Mouse (Mus musculus) heart, postnatal 36 days (tissue): ENCODE results near the gene Ppfibp1. TPM values are rescaled to one million over a fixed set of nuclear protein-coding genes. Genes with fewer than 3 reads are reported as not detected.

Experiments used
- DNase-seq, 2 experiments: peaks; one replicate each; pipeline ENCODE4 v3.0.0; 2021 to 2022
- intact Hi-C: fragments of 180-260 bp; cut with DNase I; formaldehyde crosslinking; loops from one replicate; pipeline ENCODE4 v1.15.1; 2025
- total RNA-seq, 2 experiments: library from RNA; stranded (reverse); gene quantifications; 2 replicates each; pipeline ENCODE4 v1.2.3; 2021

Ppfibp1 gene
- total RNA-seq, 2 experiments from 2014 or later: 111 to 115 TPM

DNA sequence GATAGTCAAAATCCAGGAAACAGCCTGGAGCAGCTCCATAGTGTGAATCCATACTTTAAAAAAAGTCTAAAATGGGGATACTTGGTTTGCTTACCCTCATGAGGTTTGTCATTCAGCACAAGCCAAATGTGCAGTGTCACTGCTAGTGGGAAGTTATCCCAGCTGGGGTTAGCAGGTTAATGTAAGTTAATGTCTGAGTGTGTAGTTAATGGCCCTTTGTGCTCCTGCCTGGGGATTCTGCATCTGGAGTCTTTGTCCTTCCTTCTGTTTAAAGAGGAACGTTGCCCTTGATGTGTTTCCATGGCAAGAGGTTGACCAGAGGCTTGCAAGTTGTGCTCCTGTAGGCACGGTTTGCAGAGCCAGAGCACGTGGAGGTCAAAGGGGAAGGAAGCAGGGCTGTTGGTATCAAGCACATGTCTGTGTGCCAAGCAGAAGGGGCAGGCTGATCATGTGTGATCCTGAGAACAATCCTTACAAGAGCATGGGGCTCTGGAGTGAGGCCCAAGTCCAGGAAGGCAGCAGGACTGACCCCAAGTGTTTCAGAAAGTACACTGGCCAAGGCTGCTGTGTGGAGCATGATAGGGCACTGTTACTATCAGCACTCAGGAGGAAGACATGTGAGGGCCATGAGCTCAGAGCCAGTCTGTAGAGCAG lies 24.7 kb downstream of the Ppfibp1 start:
- DNase-seq: peak in 1 of 2 experiments; percentile 42
- intact Hi-C loops: loop anchor here (1.0 to 5.0 kb wide), 2 partner anchors 23 to 34 kb away; no protein-coding TSS in a partner anchor

DNA sequence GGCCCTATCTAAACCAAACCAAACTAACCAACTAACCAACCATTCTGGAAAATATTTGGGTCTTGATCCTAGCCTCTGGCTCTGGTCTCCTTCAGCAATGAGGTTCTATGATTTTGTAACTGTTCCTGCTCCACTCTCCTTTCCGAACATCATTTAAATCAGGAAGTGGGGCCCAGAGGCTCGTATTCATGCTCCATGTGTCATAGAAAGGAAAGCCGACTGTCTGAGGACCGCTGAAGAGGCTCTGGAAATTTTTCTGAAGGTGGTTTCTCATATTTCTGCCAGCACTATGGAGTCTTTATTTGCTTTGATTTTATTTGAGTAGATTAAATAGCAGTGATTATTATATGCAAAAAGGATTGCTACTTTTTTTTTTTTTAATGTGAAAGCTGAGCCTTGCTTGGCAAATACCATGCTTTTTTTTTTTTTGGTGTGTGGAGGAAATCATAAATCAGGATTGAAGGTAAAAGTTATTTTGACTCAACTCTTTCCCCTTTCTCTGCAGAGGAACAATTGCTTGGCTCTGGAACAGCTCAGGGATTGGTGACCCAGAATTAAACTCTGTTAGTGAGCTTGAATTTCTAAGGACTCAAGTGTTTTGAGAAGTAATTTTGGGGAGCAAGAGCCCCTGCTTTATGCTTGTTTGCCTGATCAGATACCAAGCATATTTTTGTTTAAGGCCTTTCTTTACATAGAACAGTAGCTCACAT lies 25.4 kb downstream of the Ppfibp1 start:
- DNase-seq: no peak
- intact Hi-C loops: loop anchor here (5.0 kb wide), 1 partner anchor 34 kb away; no protein-coding TSS in a partner anchor

DNA sequence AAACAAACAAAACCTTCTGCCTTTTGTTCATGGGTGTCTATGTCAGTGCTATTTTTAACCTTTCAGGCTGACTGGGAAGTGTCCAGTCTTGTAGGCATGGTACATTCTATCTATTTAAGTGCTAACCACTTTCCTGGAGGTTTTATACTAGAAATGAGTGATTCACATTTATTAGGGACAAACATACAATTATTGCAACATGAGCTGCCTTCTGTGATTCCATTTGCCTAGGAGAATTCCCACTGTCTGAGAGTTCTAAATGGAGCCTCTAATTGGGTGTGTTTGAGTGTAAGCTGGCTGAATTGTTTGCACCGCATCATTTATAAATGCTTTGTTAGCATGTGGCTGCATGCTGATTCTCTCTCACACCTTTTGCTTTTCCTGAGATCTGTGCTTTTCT lies 27.5 kb downstream of the Ppfibp1 start:
- DNase-seq: no peak
- intact Hi-C loops: no loop called here

DNA sequence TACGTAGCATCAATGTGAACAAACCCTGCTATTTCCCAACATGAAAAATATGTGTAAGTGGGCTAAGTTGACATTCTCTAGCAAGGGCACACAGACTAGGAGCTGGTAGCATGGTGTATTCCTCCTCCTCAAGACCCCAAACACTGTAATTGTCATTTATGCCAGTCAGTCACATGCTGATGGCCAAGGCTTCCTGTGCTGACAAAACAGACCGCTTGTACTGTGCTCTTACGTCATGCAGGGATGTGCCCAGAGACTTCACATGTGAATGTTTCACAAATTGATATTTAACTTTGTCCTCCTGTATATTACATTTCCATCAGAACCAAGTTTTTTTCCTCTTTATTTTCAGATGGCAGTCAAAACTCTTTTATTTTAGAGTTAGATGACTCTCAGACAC lies 29.1 kb downstream of the Ppfibp1 start:
- DNase-seq: no peak

DNA sequence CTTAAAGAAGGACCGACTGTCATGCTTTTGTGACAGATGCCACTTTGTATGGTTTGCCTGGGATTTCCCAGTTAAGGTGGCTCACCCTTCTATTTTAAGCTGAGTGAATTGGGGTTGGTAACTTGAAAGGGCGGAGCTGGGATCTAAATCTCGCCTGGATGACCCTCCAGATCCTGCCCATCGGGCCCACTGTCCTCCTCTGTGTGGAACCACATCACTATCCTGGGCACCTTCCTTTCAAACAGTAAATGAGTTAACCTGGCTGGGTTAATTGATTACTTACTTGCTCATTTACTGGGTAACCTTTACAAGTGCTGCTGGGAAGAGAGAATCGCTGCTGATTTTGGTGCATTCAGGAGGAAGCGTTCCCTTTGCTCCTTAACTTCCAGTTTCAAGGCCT lies 30.1 kb downstream of the Ppfibp1 start:
- intact Hi-C loops: no loop called here
- no peak for DNase-seq

More for the DNA sequence above, 29.1 kb downstream of the Ppfibp1 start:
- intact Hi-C loops: no loop called here

DNA sequence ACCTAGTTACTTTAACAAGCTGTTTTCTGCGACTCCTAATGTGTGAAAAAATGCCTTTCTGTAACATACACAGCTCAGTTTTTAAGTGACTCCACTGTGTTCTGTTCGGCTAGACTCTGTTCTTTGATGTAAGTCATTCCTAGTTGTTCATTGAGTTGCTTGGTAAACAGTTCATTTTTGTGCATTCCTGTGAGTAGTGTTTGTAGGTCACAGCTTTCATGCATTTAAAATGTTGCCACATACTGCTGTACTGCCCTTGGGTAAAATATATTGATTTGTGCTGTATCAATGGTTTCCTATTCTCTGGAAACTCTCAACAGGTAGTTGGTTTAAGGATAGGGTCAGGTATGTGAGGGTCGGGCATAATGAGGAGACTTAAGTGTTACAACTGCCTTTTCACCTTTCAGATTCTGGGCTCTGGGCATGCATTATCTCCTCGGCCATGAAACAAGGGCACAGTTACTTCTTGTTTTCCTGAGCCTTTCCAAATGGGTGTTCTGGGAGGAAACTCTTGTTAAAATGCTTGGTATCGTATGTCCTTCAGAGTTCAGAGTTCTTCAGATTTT lies 38.2 kb downstream of the Ppfibp1 start:
- no peak for DNase-seq
- intact Hi-C loops: no loop called here

DNA sequence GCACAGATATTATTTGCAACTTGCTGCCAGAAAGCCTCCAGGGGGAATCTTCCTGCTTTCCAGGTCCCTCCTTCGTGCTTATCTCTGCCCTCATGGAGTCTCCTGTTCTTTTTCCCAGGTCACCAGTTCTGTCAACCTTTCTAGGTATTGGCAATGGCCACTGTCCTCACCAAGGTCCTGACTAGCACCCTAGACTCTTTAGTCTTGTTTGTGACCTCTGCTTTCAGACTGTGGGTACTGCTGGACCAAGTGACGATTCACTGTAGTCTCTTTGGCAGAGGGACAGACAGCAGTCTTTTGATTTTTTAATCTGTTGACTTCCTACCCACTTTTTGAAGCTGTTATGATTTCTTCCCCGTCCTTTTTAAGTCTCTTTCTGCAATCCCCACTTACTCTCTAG lies 39.8 kb downstream of the Ppfibp1 start:
- no peak for DNase-seq
- intact Hi-C loops: no loop called here

DNA sequence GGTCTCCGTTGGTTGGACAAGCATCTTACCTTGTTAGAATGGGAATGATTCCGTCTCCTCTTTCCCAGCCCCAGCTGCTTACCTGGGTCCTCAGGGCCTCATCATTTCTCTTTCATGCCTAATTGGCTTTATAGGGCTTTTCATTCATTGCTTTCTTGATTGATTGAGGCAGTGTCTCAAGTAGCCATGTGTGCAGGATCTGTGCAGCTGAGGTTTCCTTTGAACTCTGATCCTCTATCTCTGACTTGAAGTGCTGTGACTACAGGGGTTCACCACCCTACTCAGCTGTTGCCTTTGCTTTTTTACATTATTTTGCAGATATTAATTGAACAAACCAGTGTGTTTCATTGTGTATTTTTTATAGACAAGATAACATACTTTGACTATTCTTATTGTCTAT lies 40.7 kb downstream of the Ppfibp1 start:
- intact Hi-C loops: no loop called here
- no peak for DNase-seq

DNA sequence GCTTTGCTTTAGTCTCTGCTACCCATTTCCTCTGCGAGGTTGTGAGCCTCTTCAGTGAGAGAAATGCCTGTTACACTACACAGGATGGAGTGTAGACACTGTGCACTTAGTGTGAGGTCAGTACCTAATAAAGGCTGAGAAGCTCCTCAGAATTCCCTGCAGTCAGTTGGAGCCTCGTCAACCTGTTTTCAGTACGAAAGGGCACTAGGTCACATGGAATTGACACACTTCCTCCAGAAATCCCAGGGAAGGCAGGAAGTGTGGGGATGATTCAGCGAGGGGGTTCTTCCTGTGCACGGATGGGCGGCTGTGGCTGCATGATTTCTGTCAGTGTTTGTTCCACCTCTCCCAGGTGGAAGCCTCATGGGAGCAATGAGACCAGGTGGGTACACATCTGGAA lies 44.8 kb downstream of the Ppfibp1 start:
- intact Hi-C loops: loop anchor here (5.0 kb wide), 1 partner anchor 46 kb away; the partner anchor contains the start of gene Ppfibp1
- peak in 1 of 2 experiments; percentile 30 for DNase-seq

DNA sequence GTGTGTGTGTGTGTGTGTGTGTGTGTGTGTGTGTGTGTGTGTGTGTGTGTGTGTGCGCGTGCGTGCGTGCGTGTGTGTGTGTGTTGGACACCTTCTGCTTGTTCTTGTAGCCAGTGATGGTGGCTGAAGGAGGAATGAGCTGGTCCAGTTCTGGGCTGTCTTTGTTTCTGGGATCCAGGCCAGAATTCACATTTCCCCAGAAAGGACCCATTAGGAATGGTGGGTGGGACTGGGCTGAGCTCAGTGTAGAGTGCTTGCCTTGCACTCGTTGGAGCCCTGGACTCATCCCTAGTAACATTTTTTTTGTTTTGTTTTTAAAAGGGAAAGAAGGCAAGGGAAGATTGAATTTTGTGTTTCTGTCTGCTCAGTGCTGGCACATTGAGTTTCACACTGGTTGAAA lies 47.7 kb downstream of the Ppfibp1 start:
- DNase-seq: peak in 1 of 2 experiments; percentile 22
- intact Hi-C loops: no loop called here

DNA sequence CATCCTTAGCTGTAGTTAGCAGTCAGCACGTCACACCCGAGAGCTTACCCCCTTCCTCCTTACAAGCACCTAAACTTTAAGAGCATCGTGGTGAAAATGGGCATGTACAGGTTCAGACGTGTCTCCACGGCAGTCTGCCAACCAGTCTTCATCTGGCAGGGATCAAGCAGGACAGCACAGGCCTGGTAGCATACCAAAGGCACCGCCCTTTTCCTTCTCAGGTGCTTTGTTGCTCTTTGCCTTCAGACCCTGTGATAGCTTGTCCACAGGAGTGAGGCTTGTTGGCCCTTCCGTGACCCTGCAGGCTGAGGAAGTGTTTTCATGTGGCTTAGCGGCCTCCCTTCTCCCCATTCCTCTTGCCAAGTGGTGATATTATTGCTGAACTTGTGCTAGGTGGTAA lies 50.7 kb downstream of the Ppfibp1 start:
- intact Hi-C loops: no loop called here
- DNase-seq: no peak

DNA sequence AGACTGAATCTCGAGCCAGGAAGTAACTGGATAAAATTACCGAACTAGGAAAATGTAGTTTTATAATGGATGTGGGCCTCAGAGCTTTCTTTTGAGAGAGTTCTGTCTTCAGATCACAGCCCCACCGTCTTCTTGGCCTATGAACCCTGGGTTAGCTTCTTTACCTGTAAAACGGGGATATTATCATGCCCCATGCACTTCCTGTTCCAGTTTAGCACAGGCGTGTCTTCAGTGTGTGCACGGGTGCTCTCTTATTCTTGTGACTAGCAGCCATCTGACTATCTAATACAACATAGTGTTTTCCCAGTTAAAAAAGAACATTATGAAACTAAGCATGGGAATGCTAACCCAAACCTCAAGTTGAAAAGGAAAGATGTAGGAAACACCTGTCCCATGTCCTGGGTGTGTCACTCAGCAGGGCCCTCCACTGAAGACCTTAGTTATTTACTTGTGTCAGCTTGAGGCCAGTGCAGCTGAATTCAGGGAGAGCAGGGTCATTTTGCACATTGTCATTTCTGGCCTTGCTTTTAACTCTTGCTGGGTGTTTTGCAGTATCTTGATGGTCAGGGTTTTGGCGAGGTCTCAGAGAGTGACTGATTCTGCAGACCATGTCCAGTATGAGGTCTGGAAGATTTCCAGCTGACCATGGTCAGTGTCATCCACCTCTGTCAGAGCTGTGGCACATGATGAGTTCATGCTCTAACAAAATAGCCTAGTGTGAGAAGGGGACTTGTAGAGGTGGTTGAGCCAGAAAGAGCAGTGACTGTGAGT lies 53.4 kb downstream of the Ppfibp1 start:
- DNase-seq: no peak
- intact Hi-C loops: no loop called here

DNA sequence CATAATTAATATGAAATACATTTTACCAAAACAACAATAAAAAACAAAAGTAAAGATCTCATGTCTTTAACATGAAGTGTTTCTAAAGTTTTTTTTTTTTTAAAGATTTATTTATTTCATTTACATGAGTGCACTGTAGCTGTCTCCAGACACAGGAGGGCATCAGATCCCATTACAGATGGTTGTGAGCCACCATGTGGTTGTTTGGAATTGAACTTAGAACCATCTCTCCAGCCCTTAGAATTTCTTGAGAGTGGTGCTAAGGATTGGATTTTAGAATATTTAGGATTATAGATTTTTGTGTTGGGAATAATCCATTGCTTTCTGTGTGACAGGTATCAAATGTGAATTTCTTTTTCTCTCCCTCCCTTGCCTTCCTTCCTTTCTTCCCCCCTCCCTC lies 55.7 kb downstream of the Ppfibp1 start:
- no peak for DNase-seq
- intact Hi-C loops: no loop called here

DNA sequence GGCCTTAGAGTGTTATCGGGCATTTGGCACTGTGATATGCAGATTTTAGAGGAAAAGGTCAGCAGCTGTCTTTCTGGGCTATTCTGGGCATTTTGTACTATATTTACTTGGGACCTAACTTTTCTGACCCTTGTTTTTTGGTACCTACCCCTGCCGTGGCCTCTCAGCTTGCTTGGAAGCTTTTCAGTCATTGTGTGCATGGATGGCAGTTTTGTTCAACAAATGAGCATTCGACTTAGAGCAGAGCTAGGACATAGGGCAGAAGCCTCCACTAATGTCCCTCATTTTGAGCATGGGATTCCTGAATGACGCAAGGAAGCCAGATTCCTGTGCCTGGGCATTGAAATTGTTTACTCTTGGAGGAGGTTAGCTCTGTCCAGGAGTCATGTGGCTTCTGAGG lies 56.5 kb downstream of the Ppfibp1 start:
- no peak for DNase-seq
- intact Hi-C loops: loop anchor here (5.0 kb wide), 1 partner anchor 33 kb away; no protein-coding TSS in a partner anchor

DNA sequence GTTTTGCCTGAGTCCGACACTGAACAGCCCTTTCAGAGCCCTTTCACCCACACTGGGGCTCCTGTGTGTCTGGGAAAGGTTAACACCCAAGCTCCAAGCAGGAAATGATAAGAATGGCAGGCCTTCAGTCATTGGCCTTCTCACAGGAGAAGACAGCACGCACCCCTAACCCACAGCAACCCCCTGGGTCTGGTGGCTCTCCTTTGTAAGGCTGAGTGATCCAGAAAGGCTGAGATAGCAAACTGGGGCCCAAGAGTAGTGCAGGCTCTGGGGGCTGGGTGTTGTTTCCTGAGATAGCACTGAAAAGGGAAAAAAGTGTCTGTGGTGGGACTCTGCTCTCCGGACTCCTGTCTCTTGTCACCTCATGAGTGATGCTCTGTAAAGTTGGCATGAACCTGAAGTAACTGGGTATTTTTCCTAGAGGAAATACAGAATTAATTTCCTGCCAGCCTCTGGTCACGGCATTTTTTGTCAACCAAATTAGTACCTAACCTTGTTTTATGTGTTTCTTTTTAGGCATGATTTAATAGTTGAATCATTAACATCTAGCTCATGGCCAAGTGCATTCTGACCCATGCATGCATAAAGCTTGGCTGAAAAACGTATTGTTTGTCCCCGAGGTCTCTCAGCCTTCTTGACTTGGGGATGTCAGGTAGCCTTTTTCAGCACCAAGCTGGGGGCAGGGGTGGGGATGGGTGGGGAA lies 58.2 kb downstream of the Ppfibp1 start:
- intact Hi-C loops: loop anchor here (5.0 kb wide), 1 partner anchor 34 kb away; no protein-coding TSS in a partner anchor
- DNase-seq: no peak

DNA sequence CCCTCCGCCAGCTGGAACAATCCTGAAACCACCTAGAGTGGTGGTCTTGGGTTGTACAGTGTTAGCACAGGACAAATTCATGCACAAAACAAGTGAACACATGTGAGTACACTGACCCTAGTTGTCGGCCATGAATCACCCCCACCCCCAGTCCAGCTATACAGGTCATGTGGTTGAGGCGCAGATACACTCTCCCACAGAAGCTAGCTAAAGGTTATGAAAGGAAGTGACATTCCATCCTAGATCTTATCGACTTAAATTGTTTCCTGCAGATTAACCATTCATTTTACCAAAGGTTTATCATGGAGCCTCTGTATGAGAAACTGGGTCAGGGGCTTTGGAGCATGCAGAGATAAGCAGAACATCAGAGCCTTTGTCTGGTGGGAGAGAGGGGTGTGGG lies 58.9 kb downstream of the Ppfibp1 start:
- intact Hi-C loops: loop anchor here (5.0 kb wide), 1 partner anchor 35 kb away; no protein-coding TSS in a partner anchor
- no peak for DNase-seq

DNA sequence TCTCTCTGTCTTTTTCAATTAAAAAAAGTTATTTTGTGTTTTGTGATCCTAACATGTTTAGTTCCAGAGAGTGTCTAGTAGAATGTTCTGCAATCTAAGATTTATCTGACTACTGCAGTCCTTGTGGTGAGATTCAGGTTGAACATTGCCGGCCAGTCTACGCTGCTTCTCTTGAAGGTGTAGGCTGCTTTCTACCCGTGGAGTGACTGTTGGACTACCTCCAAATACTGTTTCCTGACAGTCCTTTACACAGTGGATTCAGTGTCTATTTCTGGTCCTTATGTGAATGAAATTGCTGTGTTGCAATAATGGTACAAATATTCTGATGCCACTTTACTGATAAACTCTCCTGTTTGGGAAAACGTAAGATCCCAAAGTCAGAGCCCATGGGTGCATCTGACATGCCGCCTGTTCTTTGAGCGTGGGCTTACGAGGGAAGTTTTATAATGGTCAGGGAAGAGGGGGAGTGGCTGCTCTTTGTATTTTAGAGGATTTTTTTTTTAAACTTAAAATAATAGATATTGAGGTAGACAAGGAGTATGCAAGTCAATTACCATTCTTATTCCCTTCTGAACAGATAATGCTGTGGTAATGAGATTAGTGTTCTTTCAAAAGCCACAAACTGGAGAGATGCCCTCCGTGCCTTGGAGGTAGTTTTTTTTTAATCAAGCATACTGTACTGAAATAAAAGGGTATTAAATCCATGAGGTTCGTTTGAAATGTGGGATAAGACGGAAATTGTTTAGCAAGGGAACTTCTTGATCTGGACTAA lies 61.6 kb downstream of the Ppfibp1 start:
- no peak for DNase-seq
- intact Hi-C loops: loop anchor here (5.0 kb wide), 1 partner anchor 38 kb away; no protein-coding TSS in a partner anchor

DNA sequence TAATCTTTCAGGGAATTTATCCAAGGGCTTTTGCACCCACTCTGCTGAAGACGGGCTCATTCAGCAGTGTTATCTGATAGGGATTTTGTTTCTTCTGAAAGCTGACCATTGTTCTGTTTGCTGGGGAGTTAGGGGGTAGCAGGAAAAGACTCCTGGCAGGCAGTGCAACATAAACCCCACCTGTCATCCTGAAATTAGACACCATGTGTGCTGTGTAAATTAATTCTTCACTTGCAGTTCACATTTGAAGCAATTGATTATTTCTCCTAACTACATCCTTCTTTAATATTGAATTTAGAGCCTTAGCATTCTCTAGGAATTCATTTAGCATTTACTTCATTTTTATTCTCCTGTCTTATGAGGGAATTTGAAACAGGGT lies 62.2 kb downstream of the Ppfibp1 start:
- intact Hi-C loops: no loop called here
- DNase-seq: no peak

DNA sequence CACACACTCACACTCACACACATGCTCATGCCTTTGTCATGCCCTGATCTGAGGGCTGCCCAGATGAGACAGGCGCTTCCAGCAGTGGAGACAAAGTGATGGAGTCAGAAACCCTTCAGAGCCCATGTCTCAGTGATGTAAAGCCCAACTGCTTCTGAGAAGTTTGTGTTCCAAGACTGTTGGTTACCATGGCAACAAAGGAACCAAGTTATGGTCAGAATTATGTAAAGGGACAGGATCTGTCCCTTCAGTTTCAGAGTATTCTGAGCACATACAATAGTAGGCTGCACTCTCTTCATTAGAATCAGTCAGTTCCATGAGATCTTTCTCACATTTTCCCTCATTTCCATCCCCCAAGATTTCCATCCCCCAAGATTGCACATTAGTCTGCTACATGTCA lies 66.0 kb downstream of the Ppfibp1 start, which contains the start of gene 1700034J05Rik:
Gene 1700034J05Rik (minus strand): TSS at position 165 of the 400 bp plus-strand sequence.
- no peak for DNase-seq

More for the DNA sequence above, 66.0 kb downstream of the Ppfibp1 start, which contains the start of gene 1700034J05Rik:
- intact Hi-C loops: no loop called here
